Mouse (Mus musculus) olfactory bulb, adult 2 months (tissue): Measurements from ENCODE around the gene Cyct. TPM values are rescaled to one million over a fixed set of nuclear protein-coding genes. Genes with fewer than 3 reads are reported as not detected.

Experiments
- H3K27ac ChIP-seq: fragments of 200-500 bp; 2 replicates; pipeline ENCODE4 v1.5.1; 2012; ENCODE audit warnings: low read depth, low read length; ENCODE audit not compliant: insufficient read depth
- H3K4me1 ChIP-seq: fragments of 200-500 bp; 2 replicates; pipeline ENCODE4 v1.6.1; 2012; ENCODE audit warnings: low read length; ENCODE audit not compliant: control insufficient read depth, insufficient read depth
- H3K4me3 ChIP-seq: fragments of 200-500 bp; 2 replicates; pipeline ENCODE4 v1.5.1; 2012; ENCODE audit warnings: mild to moderate bottlenecking, low read depth, low read length, moderate library complexity; ENCODE audit not compliant: insufficient read depth
- CTCF ChIP-seq: fragments of 200-500 bp; IDR thresholded peaks from 2 replicates; pipeline ENCODE4 v1.5.1; 2012; ENCODE audit warnings: low read depth, mild to moderate bottlenecking, low read length, moderate library complexity; ENCODE audit not compliant: insufficient read depth
- POLR2A ChIP-seq: fragments of 200-500 bp; IDR thresholded peaks from 2 replicates; pipeline ENCODE4 v1.6.1; 2012; ENCODE audit warnings: mild to moderate bottlenecking, low read depth, low read length, moderate library complexity; ENCODE audit not compliant: insufficient read depth
- WGBS: fragments of 180-500 bp; shearing (Covaris S2); methylation state at CpG from one replicate; pipeline ENCODE4 v1.1.7; 2018; 5-methylcytosine and 5-hydroxymethylcytosine counted together
- polyA plus RNA-seq: library from polyadenylated mRNA; stranded (reverse); fragments of >200 nt; gene quantifications from 2 replicates; pipeline ENCODE4 v1.2.4, GENCODE M21; 2012; ENCODE audit warnings: low replicate concordance; ENCODE audit not compliant: missing spikeins, insufficient read depth, insufficient read length

Gene Cyct
- polyA plus RNA-seq, 1 experiment = not detected

- TF ChIP-seq CTCF (no peak), POLR2A (no peak)
- 90% methylated on average over 6 of the region's 6 CpGs for WGBS
- Histone ChIP-seq H3K27ac (no peak overlapping the region), H3K4me1 (peaks cover 3% of the 10 kb centered on the region; the same call in 1 of the 2 replicates), H3K4me3 (no peak overlapping the region)
These were observed 14.4 kb upstream of the Cyct start for GRCm38 (mm10) chr2:76374544-76375206.

GRCm38 (mm10) chr2:76372244-76372643 lies 12.0 kb upstream of the Cyct start:
- 72% methylated on average over 4 of the region's 4 CpGs for WGBS

GRCm38 (mm10) chr2:76370656-76370922 lies 10.3 kb upstream of the Cyct start:
- TF ChIP-seq CTCF = no peak
- Histone ChIP-seq H3K4me3 (peak overlapping the region; percentile 82), H3K27ac (no peak overlapping the region), H3K4me1 (peaks cover 3% of the 10 kb centered on the region; the same call in 1 of the 2 replicates)
- 1% methylated on average over 7 of the region's 7 CpGs for WGBS

More at GRCm38 (mm10) chr2:76372244-76372643, 12.0 kb upstream of the Cyct start:
- Histone ChIP-seq H3K4me1 (peaks cover 3% of the 10 kb centered on the region; the same call in 1 of the 2 replicates), H3K4me3 (no peak overlapping the region), H3K27ac (no peak overlapping the region)
- TF ChIP-seq CTCF (no peak), POLR2A (no peak)

- under 1% methylated on average over 61 of the region's 61 CpGs for WGBS
- Histone ChIP-seq H3K4me1 (peaks cover 3% of the 10 kb centered on the region; the same call in 1 of the 2 replicates), H3K4me3 (peak within 1 kb of the TSS; percentile 82), H3K27ac (no peak within 1 kb of the TSS)
- TF ChIP-seq POLR2A (peak; percentile 39; the same call in 1 of the 2 replicates), CTCF (peak; percentile 70)
These were observed 9.8 kb upstream of the Cyct start, which contains the start of gene Rbm45 for GRCm38 (mm10) chr2:76369821-76370655. Gene Rbm45, plus strand, starts transcription at chr2:76369984.

- peaks cover 3% of the 10 kb centered on the region; the same call in 1 of the 2 replicates for H3K4me1 ChIP-seq
- 78% methylated on average over 13 of the region's 13 CpGs for WGBS
- no peak overlapping the region for H3K4me3 ChIP-seq
- no peak overlapping the region for H3K27ac ChIP-seq
- TF ChIP-seq CTCF (no peak), POLR2A (no peak)
These were observed 8.8 kb upstream of the Cyct start for GRCm38 (mm10) chr2:76368861-76369660.

GRCm38 (mm10) chr2:76367188-76367922 lies 7.1 kb upstream of the Cyct start:
- Histone ChIP-seq H3K4me1 (peaks cover 3% of the 10 kb centered on the region; the same call in 1 of the 2 replicates), H3K27ac (no peak overlapping the region), H3K4me3 (no peak overlapping the region)
- 16% methylated on average over 9 of the region's 9 CpGs for WGBS
- no peak for TF ChIP-seq CTCF
- TF ChIP-seq POLR2A = no peak

GRCm38 (mm10) chr2:76365811-76366210 lies 5.6 kb upstream of the Cyct start:
- H3K4me3 ChIP-seq = no peak overlapping the region
- H3K27ac ChIP-seq = no peak overlapping the region
- WGBS = 76% methylated on average over 4 of the region's 4 CpGs
- H3K4me1 ChIP-seq = no peaks in the 10 kb centered on the region
- TF ChIP-seq CTCF (no peak), POLR2A (no peak)

GRCm38 (mm10) chr2:76362111-76362510 lies 1.9 kb upstream of the Cyct start:
- Histone ChIP-seq H3K4me3 (no peak overlapping the region), H3K27ac (no peak overlapping the region), H3K4me1 (no peaks in the 10 kb centered on the region)
- no peak for TF ChIP-seq POLR2A
- TF ChIP-seq CTCF = no peak
- WGBS = 69% methylated on average over 2 of the region's 2 CpGs
